Mouse (Mus musculus) limb, embryonic 14.5 days (tissue): ENCODE results near the gene Mei1. TPM values are rescaled to one million over a fixed set of nuclear protein-coding genes. Genes with fewer than 3 reads are reported as not detected.
A peak's percentile ranks its signal among the peaks of the same experiment; 100 is the strongest.

Experiments used
- ATAC-seq: fragments of 200-750 bp; cut with Nextera tagmentation; 2 replicates; pipeline ENCODE4 v1.8.0; 2017; ENCODE audit warnings: low read depth, moderate number of reproducible peaks, moderate TSS enrichment; ENCODE audit not compliant: low FRiP score
- DNase-seq: peaks from one replicate; pipeline ENCODE4 v3.0.0-alpha.2; 2015; ENCODE audit warnings: low spot score
- H3K27ac ChIP-seq: fragments of 300-500 bp; sonication (generic); replicated peaks from 2 replicates; pipeline ENCODE4 v1.5.1; 2014; ENCODE audit warnings: low read depth, mild to moderate bottlenecking, low read length, moderate library complexity, mixed read lengths
- H3K27me3 ChIP-seq: fragments of 300-500 bp; sonication (generic); 2 replicates; pipeline ENCODE4 v1.6.1; 2014; ENCODE audit warnings: low read length, mixed read lengths; ENCODE audit not compliant: control insufficient read depth, insufficient read depth
- H3K36me3 ChIP-seq: fragments of 300-500 bp; sonication (generic); 2 replicates; pipeline ENCODE4 v1.6.1; 2014; ENCODE audit warnings: mild to moderate bottlenecking, low read length, moderate library complexity, mixed read lengths; ENCODE audit not compliant: control insufficient read depth, insufficient read depth
- H3K4me1 ChIP-seq: fragments of 300-500 bp; sonication (generic); 2 replicates; pipeline ENCODE4 v1.6.1; 2014; ENCODE audit warnings: antibody characterized with exemption, low read length, mixed read lengths; ENCODE audit not compliant: control insufficient read depth, insufficient read depth
- H3K4me2 ChIP-seq: fragments of 300-500 bp; sonication (generic); replicated peaks from 2 replicates; pipeline ENCODE4 v1.6.1; 2014; ENCODE audit warnings: low read depth, mild to moderate bottlenecking, low read length, moderate library complexity; ENCODE audit not compliant: severe bottlenecking
- H3K4me3 ChIP-seq: fragments of 300-500 bp; sonication (generic); replicated peaks from 2 replicates; pipeline ENCODE4 v1.5.1; 2014; ENCODE audit warnings: low read length
- H3K9ac ChIP-seq: fragments of 300-500 bp; sonication (generic); 2 replicates; pipeline ENCODE4 v1.6.1; 2014; ENCODE audit warnings: mild to moderate bottlenecking, low read depth, low read length, moderate library complexity; ENCODE audit not compliant: severe bottlenecking
- H3K9me3 ChIP-seq: fragments of 300-500 bp; sonication (generic); 2 replicates; pipeline ENCODE4 v1.6.1; 2016; ENCODE audit warnings: low read length; ENCODE audit not compliant: control insufficient read depth
- POLR2A ChIP-seq: fragments of 200-500 bp; IDR thresholded peaks from 2 replicates; pipeline ENCODE4 v1.8.0; 2012; ENCODE audit warnings: inconsistent platforms, mild to moderate bottlenecking, moderate library complexity, borderline replicate concordance; ENCODE audit not compliant: insufficient read depth, insufficient read length; ENCODE audit errors: extremely low read depth
- WGBS: fragments of 180-500 bp; shearing (Covaris S2); extraction: QIAGEN DNeasy Blood & Tissue Kit; methylation state at CpG from one replicate; pipeline ENCODE4 v1.1.7; 2014; 5-methylcytosine and 5-hydroxymethylcytosine counted together
- polyA plus RNA-seq, 2 experiments: library from polyadenylated mRNA; depleted of rRNA in 1 of 2; stranded (reverse) in 1 of 2; unstranded in 1 of 2; fragments of >200 nt; fragmentation: Nextera tagmentation in 1 of 2; extraction: Ambion mirVana in 1 of 2; gene quantifications; 2 replicates each; pipeline versions ENCODE4 v1.2.1 to v1.2.3; 2012 to 2014

The Mei1 gene
- polyA plus RNA-seq, 2 experiments, result 0.12 to 0.16 TPM

GRCm38 (mm10) chr15:82065511-82065910, 4.3 kb upstream of the Mei1 start:
- H3K4me1 ChIP-seq, result peaks cover 6% of the 10 kb centered on the region
- ATAC-seq (no peak), DNase-seq (peak; percentile 86)
- H3K4me3 ChIP-seq, result no peak overlapping the region
- H3K9ac ChIP-seq, result no peak overlapping the region
- no peaks in the 10 kb centered on the region for H3K36me3 ChIP-seq
- no peak overlapping the region for H3K27ac ChIP-seq
- 24% methylated on average over 7 of the region's 7 CpGs for WGBS
- no peak overlapping the region for H3K4me2 ChIP-seq
- H3K27me3 ChIP-seq, result peaks cover 19% of the 10 kb centered on the region
- H3K9me3 ChIP-seq, result 0 out of 2 replicates have a peak, but pooled peaks cover 6% of the 10 kb centered on the region
- no peak for TF ChIP-seq POLR2A

GRCm38 (mm10) chr15:82071816-82072469, 2.1 kb downstream of the Mei1 start:
- H3K9ac ChIP-seq, result no peak overlapping the region
- peaks cover 25% of the 10 kb centered on the region for H3K27me3 ChIP-seq
- ATAC-seq (no peak), DNase-seq (no peak)
- 89% methylated on average over 26 of the region's 26 CpGs for WGBS
- no peak overlapping the region for H3K27ac ChIP-seq
- 0 out of 2 replicates have a peak, but pooled peaks cover 6% of the 10 kb centered on the region for H3K9me3 ChIP-seq
- no peak for TF ChIP-seq POLR2A
- H3K4me2 ChIP-seq, result no peak overlapping the region
- H3K4me3 ChIP-seq, result no peak overlapping the region
- H3K4me1 ChIP-seq, result no peaks in the 10 kb centered on the region; the same call in 1 of the 2 replicates
- no peaks in the 10 kb centered on the region for H3K36me3 ChIP-seq

- no peak for TF ChIP-seq POLR2A
- DNase-seq (no peak), ATAC-seq (no peak)
- no peaks in the 10 kb centered on the region for H3K36me3 ChIP-seq
- WGBS, result 85% methylated on average over 7 of the region's 7 CpGs
- 0 out of 2 replicates have a peak, but pooled peaks cover 6% of the 10 kb centered on the region for H3K9me3 ChIP-seq
- H3K4me3 ChIP-seq, result no peak overlapping the region
- peaks cover 24% of the 10 kb centered on the region for H3K27me3 ChIP-seq
- no peak overlapping the region for H3K9ac ChIP-seq
- H3K4me1 ChIP-seq, result no peaks in the 10 kb centered on the region; the same call in 1 of the 2 replicates
- no peak overlapping the region for H3K27ac ChIP-seq
- no peak overlapping the region for H3K4me2 ChIP-seq
These were observed 3.7 kb downstream of the Mei1 start for GRCm38 (mm10) chr15:82073490-82073889.

GRCm38 (mm10) chr15:82079883-82080282, 10.1 kb downstream of the Mei1 start:
- Histone ChIP-seq H3K4me1 (no peaks in the 10 kb centered on the region), H3K27ac (no peak overlapping the region), H3K9me3 (no peaks in the 10 kb centered on the region), H3K4me2 (no peak overlapping the region), H3K9ac (no peak overlapping the region), H3K36me3 (no peaks in the 10 kb centered on the region), H3K27me3 (no peaks in the 10 kb centered on the region), H3K4me3 (no peak overlapping the region)
- WGBS, result 60% methylated on average over 10 of the region's 10 CpGs
- DNase-seq (no peak), ATAC-seq (no peak)
- TF ChIP-seq POLR2A, result no peak

GRCm38 (mm10) chr15:82081161-82081560, 11.4 kb downstream of the Mei1 start:
- H3K9me3 ChIP-seq, result no peaks in the 10 kb centered on the region
- ATAC-seq, result no peak

GRCm38 (mm10) chr15:82085606-82086005, 15.8 kb downstream of the Mei1 start:
- WGBS, result 82% methylated on average over 9 of the region's 9 CpGs
- H3K9ac ChIP-seq, result no peak overlapping the region
- H3K4me3 ChIP-seq, result no peak overlapping the region
- no peak for TF ChIP-seq POLR2A
- ATAC-seq, result no peak
- H3K4me2 ChIP-seq, result no peak overlapping the region
- no peaks in the 10 kb centered on the region for H3K27me3 ChIP-seq
- no peaks in the 10 kb centered on the region for H3K9me3 ChIP-seq
- H3K27ac ChIP-seq, result no peak overlapping the region
- no peaks in the 10 kb centered on the region for H3K36me3 ChIP-seq
- H3K4me1 ChIP-seq, result no peaks in the 10 kb centered on the region
- DNase-seq, result no peak

More at GRCm38 (mm10) chr15:82081161-82081560, 11.4 kb downstream of the Mei1 start:
- Histone ChIP-seq H3K4me2 (no peak overlapping the region), H3K9ac (no peak overlapping the region), H3K27me3 (no peaks in the 10 kb centered on the region), H3K27ac (no peak overlapping the region), H3K4me3 (no peak overlapping the region), H3K4me1 (no peaks in the 10 kb centered on the region), H3K36me3 (no peaks in the 10 kb centered on the region)
- 39% methylated on average over 7 of the region's 7 CpGs for WGBS
- no peak for TF ChIP-seq POLR2A
- no peak for DNase-seq
